Mouse (Mus musculus): ENCODE results near the gene Mettl7a2. TPM values are rescaled to one million over a fixed set of nuclear protein-coding genes. Genes with fewer than 3 reads are reported as not detected.
"Not testable (repeated sequence)": the region's sequence is repeated elsewhere in the genome, so short reads cannot be mapped to it uniquely, and the experiment has no call there.

Gene Mettl7a2
- polyA plus RNA-seq, 1 experiment from 2014 or later = not detected

DNA sequence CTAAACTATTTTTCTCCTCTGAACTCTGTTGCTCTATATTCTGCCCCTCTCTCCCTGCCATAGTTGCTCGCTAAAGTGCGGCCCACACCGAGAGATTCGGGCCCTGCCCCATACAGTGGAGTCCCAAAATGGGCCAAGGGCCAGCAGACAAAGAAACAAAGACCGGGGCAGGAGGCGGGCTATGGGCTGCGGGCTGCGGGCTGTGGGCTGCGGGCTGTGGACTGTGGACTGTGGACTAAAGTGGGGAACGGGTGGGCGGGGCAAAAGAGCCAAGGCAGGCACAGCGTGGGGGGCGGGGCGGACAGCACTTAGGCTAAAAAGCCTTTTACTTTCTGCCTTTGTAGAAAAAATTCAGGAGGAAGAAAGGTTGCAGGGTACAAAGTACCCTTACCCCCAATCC, 6.2 kb upstream of the Mettl7a2 start:
- no peaks in the 10 kb centered on the region for H3K27me3 ChIP-seq
- H3K4me1 ChIP-seq = peaks cover 8% of the 10 kb centered on the region; the same call in 1 of the 2 replicates
- WGBS = 65% methylated on average over 14 of the region's 14 CpGs
- H3K36me3 ChIP-seq = no peaks in the 10 kb centered on the region
- no peak overlapping the region for H3K4me3 ChIP-seq
- no peak overlapping the region for H3K9ac ChIP-seq
- no peaks in the 10 kb centered on the region for H3K9me3 ChIP-seq
- no peak for ATAC-seq (ENCODE audit: insufficient number of reproducible peaks, low FRiP score, low TSS enrichment, low read depth)
- H3K27ac ChIP-seq = no peak overlapping the region
- H3K4me2 ChIP-seq = no peak overlapping the region

- no peaks in the 10 kb centered on the region for H3K27me3 ChIP-seq
- no peak overlapping the region for H3K4me2 ChIP-seq
- no peak for ATAC-seq (ENCODE audit: insufficient number of reproducible peaks, low FRiP score, low TSS enrichment, low read depth)
- no peak overlapping the region for H3K9ac ChIP-seq
- WGBS = 33% methylated on average over 2 of the region's 2 CpGs
- H3K9me3 ChIP-seq = no peaks in the 10 kb centered on the region
- H3K4me3 ChIP-seq = no peak overlapping the region
- H3K27ac ChIP-seq = no peak overlapping the region
- H3K4me1 ChIP-seq = peaks cover 11% of the 10 kb centered on the region; the same call in 1 of the 2 replicates
- no peaks in the 10 kb centered on the region for H3K36me3 ChIP-seq
These were observed 3.5 kb upstream of the Mettl7a2 start for GRCm38 (mm10) chr15:100349496-100349895.

DNA sequence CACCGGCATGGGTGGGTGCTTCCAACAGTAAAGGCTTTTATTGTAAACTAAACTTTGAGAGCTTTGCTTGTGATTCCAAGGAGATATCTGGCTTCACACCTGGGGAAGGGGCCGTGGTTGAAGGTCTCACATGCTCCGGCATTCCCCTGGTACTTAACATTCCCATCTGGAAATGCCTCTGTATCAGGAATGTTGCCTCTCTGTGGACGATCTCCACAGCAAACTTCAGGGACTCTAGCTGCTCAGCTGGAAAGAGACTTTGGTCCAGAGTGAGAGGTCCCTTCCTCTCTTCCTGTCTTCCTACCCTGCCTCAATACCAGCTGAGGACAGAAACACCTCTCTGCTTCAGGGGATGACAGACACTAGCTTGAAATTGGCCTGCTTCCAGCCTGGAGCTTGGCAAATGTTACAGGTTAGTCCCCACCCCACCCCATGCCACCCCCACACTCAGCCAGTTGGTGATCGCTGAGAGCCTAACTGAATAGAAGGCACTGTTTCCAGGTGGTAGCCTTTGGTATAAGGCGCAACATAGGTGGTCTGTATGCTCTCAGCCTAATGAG, 1.4 kb upstream of the Mettl7a2 start:
- ATAC-seq (ENCODE audit: insufficient number of reproducible peaks, low FRiP score, low TSS enrichment, low read depth) = no peak
- no peak overlapping the region for H3K4me3 ChIP-seq
- no peak overlapping the region for H3K9ac ChIP-seq
- H3K27me3 ChIP-seq = no peaks in the 10 kb centered on the region
- H3K36me3 ChIP-seq = no peaks in the 10 kb centered on the region
- H3K27ac ChIP-seq = no peak overlapping the region
- peaks cover 9% of the 10 kb centered on the region; the same call in 1 of the 2 replicates for H3K4me1 ChIP-seq
- H3K4me2 ChIP-seq = no peak overlapping the region
- no peaks in the 10 kb centered on the region for H3K9me3 ChIP-seq
- WGBS = 40% methylated on average over 6 of the region's 6 CpGs

DNA sequence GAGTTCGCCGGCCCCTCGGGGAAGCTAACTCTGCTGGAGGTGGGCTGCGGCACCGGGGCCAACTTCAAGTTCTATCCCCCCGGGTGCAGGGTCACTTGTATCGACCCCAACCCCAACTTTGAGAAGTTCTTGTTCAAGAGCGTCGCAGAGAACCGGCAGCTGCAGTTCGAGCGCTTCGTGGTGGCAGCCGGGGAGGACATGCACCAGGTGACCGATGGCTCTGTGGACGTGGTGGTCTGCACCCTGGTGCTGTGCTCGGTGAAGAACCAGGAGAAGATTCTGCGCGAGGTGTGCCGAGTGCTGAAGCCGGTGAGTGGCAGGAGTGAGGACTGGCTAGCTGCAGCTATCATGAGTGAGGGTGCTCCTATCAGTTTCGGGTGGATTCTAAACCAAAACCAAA, 399 bp downstream of the Mettl7a2 start:
- not testable (repeated sequence) for H3K27ac ChIP-seq; H3K27me3 ChIP-seq; H3K4me1 ChIP-seq; H3K4me2 ChIP-seq; H3K4me3 ChIP-seq; H3K9ac ChIP-seq; ATAC-seq (ENCODE audit: insufficient number of reproducible peaks, low FRiP score, low TSS enrichment, low read depth); H3K36me3 ChIP-seq; H3K9me3 ChIP-seq
- WGBS = 90% methylated on average over 22 of the region's 22 CpGs

DNA sequence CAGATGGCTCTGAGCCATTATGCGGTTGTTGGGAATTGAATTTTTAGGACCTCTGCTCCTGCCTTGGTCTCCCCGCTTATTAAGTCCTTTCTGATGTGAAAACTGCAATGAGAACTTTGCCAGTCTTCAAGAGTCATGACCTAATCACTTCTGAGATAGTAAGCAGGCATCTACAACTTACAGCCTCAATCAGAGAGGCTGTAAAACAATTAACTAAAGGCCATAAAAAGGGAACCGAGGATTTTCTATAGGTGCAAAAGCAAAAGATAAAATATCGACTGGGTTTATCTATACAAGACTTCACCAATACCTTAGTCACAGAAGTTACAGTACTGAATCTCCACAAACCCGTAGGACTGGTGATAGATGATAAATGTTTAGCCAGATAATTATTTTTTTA, 2.9 kb downstream of the Mettl7a2 start:
- Histone ChIP-seq H3K27ac (no peak overlapping the region), H3K4me2 (no peak overlapping the region), H3K9me3 (no peaks in the 10 kb centered on the region), H3K36me3 (no peaks in the 10 kb centered on the region), H3K4me1 (peaks cover 5% of the 10 kb centered on the region; the same call in 1 of the 2 replicates), H3K4me3 (no peak overlapping the region), H3K27me3 (no peaks in the 10 kb centered on the region), H3K9ac (no peak overlapping the region)
- ATAC-seq (ENCODE audit: insufficient number of reproducible peaks, low FRiP score, low TSS enrichment, low read depth) = no peak
- 46% methylated on average over 5 of the region's 5 CpGs for WGBS

DNA sequence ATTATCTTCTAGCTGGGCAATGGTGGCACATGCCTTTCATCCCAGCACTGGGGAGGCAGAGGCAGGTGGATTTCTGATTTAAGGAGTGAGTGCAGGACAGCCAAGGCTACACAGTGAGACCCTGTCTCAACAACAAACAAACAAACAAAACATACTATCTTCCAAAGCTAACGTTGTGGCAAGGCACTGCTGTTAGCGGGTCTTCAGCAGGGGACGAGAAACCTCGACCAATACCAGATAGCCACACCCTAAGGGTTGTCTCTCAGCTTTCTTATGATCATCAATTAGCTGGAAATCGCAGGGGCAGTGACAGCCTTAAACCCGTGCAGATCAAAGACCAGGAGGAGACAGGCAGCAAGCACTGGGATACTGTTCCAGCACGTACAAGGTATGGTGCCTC, 11.2 kb downstream of the Mettl7a2 start, which contains the start of gene Higd1c:
Gene Higd1c, plus strand, starts transcription at position 301 of the 400 bp plus-strand sequence.
- peaks cover 5% of the 10 kb centered on the region; the same call in 1 of the 2 replicates for H3K4me1 ChIP-seq
- WGBS = 49% methylated on average over 7 of the region's 7 CpGs
- ATAC-seq (ENCODE audit: insufficient number of reproducible peaks, low FRiP score, low TSS enrichment, low read depth) = no peak
- no peak within 1 kb of the TSS for H3K4me2 ChIP-seq
- no peak within 1 kb of the TSS for H3K9ac ChIP-seq
- H3K4me3 ChIP-seq = no peak within 1 kb of the TSS
- H3K36me3 ChIP-seq = no peaks in the 10 kb centered on the region
- H3K27me3 ChIP-seq = no peaks in the 10 kb centered on the region
- H3K27ac ChIP-seq = no peak within 1 kb of the TSS
- no peaks in the 10 kb centered on the region for H3K9me3 ChIP-seq

DNA sequence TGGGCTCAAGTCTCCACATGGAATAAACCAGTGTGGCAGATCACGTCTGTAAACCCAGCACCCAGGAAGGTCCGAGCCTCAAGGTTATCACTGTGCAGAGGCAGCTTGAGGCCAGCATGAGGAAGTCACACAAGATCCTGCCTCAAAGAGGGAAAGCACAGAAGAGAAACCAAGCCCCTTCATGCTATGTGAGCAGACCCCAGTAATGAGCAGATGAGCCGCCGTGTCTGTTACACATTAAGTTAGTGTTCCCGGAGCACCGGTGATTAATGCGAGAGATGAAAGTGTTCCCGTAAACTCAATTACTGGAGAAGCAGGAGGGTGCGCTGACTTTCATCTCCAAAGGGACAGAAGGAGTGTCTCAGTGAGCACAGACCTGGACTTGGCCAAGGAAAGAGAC, 13.0 kb downstream of the Mettl7a2 start:
- H3K9me3 ChIP-seq; H3K27me3 ChIP-seq; ATAC-seq (ENCODE audit: insufficient number of reproducible peaks, low FRiP score, low TSS enrichment, low read depth); H3K27ac ChIP-seq; H3K36me3 ChIP-seq; H3K4me3 ChIP-seq; H3K9ac ChIP-seq; H3K4me2 ChIP-seq; H3K4me1 ChIP-seq: not testable (repeated sequence)
- WGBS = 27% methylated on average over 9 of the region's 9 CpGs

DNA sequence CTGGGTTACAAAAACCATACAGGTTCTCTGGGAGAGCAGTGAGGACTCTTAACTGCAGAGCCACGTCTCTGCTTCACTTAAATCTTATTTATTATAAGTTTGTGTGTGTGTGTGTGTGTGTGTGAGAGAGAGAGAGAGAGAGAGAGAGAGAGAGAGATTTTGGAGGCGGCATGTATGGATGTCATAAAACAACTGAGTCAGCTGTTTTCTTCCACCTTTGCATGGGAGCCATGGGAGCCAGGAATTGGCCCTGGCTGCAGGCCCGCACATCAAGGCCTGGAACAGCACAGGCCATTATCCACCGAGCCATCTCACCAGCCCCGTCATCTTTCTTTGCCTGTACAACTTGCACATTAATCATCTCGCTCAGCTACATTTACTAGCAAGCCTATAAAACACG, 14.1 kb downstream of the Mettl7a2 start:
- H3K27me3 ChIP-seq = no peaks in the 10 kb centered on the region
- no peak overlapping the region for H3K4me3 ChIP-seq
- H3K9ac ChIP-seq = no peak overlapping the region
- 27% methylated on average over 7 of the region's 7 CpGs for WGBS
- no peak overlapping the region for H3K4me2 ChIP-seq
- peaks cover 5% of the 10 kb centered on the region; the same call in 1 of the 2 replicates for H3K4me1 ChIP-seq
- no peak for ATAC-seq (ENCODE audit: insufficient number of reproducible peaks, low FRiP score, low TSS enrichment, low read depth)
- H3K27ac ChIP-seq = no peak overlapping the region
- no peaks in the 10 kb centered on the region for H3K36me3 ChIP-seq
- H3K9me3 ChIP-seq = no peaks in the 10 kb centered on the region

GRCm38 (mm10) chr15:100375066-100375465, 22.1 kb downstream of the Mettl7a2 start:
- Histone ChIP-seq H3K4me1 (no peaks in the 10 kb centered on the region), H3K27ac (no peak overlapping the region), H3K9ac (no peak overlapping the region), H3K4me2 (no peak overlapping the region), H3K4me3 (no peak overlapping the region), H3K27me3 (no peaks in the 10 kb centered on the region), H3K9me3 (0 out of 2 replicates have a peak, but pooled peaks cover 3% of the 10 kb centered on the region), H3K36me3 (no peaks in the 10 kb centered on the region)
- 29% methylated on average over 5 of the region's 5 CpGs for WGBS
- ATAC-seq (ENCODE audit: insufficient number of reproducible peaks, low FRiP score, low TSS enrichment, low read depth) = no peak

DNA sequence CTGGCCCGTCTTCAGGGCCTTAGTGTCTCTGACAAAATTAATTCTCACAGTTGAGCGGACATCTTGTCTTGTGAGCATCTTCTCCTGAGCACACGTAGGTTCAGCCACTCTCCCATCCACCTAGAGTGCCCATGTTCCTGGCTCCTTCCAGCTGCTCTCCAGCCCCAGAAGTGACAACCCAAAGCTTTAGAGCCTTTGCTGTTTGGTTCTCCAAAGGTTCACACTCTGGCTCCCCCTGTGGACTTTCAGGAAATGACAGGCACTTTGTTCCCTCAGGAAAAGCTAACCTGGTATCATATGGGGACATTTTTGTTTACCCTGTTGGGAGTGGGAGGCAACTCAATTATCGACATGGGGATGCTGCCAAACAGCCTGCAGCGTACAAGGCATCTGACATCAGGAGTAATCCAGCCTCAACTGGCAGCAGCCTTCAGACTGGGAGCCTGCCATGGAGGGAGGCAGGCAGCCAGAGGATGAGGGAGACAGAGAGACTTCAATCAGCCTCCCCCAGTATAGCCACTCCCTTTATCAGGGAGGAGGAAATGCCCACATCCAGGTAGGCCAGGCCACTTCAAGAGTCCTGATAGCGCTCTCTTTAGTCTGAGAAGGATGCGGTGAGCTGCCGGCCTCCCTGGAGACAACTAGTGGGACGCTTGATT, 25.0 kb downstream of the Mettl7a2 start:
- not testable (repeated sequence) for H3K27ac ChIP-seq; H3K4me2 ChIP-seq; H3K36me3 ChIP-seq; H3K9me3 ChIP-seq; H3K4me3 ChIP-seq; ATAC-seq (ENCODE audit: insufficient number of reproducible peaks, low FRiP score, low TSS enrichment, low read depth); H3K27me3 ChIP-seq; H3K9ac ChIP-seq; H3K4me1 ChIP-seq
- 34% methylated on average over 4 of the region's 9 CpGs for WGBS

DNA sequence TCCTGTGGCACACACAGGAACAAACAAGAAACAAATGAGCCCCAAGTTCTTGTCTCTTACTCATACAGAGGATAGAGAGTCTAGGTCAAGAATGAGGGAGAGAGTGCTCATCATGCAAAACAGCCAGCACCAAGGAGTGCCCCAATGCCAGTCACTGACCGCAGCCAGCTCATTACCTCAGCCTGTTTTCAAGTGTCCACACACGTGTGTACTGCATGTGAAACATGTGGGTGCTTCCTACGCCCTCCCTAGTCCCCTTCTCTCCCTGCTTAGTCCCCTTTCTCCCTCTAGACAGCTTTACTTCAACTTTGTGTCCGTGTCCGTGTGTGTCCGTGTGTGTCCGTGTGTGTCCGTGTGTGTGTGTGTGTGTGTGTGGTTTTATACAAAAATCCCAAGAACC, 26.7 kb downstream of the Mettl7a2 start:
- H3K4me3 ChIP-seq = no peak overlapping the region
- WGBS = 87% methylated on average over 8 of the region's 8 CpGs
- H3K36me3 ChIP-seq = no peaks in the 10 kb centered on the region
- H3K27me3 ChIP-seq = no peaks in the 10 kb centered on the region
- H3K27ac ChIP-seq = no peak overlapping the region
- no peak overlapping the region for H3K4me2 ChIP-seq
- no peak overlapping the region for H3K9ac ChIP-seq
- no peak for ATAC-seq (ENCODE audit: insufficient number of reproducible peaks, low FRiP score, low TSS enrichment, low read depth)
- no peaks in the 10 kb centered on the region for H3K4me1 ChIP-seq
- no peaks in the 10 kb centered on the region for H3K9me3 ChIP-seq

GRCm38 (mm10) chr15:100380104-100380503, 27.1 kb downstream of the Mettl7a2 start:
- Histone ChIP-seq H3K9me3 (no peaks in the 10 kb centered on the region), H3K27ac (no peak overlapping the region), H3K4me1 (no peaks in the 10 kb centered on the region), H3K4me2 (no peak overlapping the region), H3K4me3 (no peak overlapping the region), H3K27me3 (no peaks in the 10 kb centered on the region), H3K9ac (no peak overlapping the region), H3K36me3 (no peaks in the 10 kb centered on the region)
- 57% methylated on average over 2 of the region's 2 CpGs for WGBS
- ATAC-seq (ENCODE audit: insufficient number of reproducible peaks, low FRiP score, low TSS enrichment, low read depth) = no peak
